Mouse (Mus musculus) brain, embryonic 18.5 days (tissue): ENCODE results near the gene Gm5426.
A peak's percentile ranks its signal among the peaks of the same experiment; 100 is the strongest.
"Not testable (repeated sequence)": the region's sequence is repeated elsewhere in the genome, so short reads cannot be mapped to it uniquely, and the experiment has no call there.

Experiments
- DNase-seq: peaks from one replicate; pipeline ENCODE4 v3.0.0-alpha.2; 2012; ENCODE audit warnings: low read depth, low spot score

Gene Gm5426

DNA sequence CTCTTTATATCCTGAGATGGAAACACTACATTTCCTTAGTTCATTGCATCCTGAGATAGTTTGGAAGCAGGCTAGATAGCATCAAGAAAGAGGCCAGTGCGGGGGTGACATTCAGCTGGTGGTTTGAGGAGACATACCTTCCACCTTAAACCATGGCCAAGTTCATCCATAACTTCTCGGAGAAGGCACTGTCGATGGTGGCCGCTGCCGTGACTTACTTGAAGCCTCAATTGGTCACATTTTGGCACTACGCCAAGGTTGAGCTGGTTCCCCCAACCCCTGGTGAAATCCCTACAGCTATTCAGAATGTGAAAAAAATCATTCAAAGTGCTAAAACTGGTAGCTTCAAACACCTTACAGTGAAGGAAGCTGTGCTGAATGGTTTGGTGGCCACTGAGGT lies at the start of gene Gm5426:
Gene Gm5426 (plus strand): TSS at position 153 of the 400 bp plus-strand sequence.
- not testable (repeated sequence) for DNase-seq

- DNase-seq, result no peak
Observed at GRCm38 (mm10) chr10:96089744-96090143, 46.7 kb upstream of the Gm5426 start.

DNA sequence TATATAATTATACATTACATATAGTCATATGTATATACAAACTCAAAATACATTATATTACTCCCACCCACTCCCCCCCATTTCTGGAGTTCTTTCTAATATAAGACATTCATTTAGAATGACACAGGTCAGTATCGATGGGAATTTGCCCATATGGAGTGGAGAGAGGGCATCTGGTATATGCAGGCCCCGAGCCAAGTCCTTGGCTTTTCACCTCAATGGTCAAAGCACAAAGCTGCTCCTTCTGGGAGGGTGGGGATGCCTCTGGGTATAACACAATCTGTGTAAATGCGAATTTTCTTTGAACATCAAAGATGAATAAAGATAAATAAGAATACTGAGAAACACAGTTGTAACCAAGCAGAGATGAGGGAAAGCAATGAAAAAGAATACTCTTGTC lies 46.0 kb upstream of the Gm5426 start:
- no peak for DNase-seq

GRCm38 (mm10) chr10:96093890-96094531 lies 42.4 kb upstream of the Gm5426 start:
- DNase-seq, result no peak

DNA sequence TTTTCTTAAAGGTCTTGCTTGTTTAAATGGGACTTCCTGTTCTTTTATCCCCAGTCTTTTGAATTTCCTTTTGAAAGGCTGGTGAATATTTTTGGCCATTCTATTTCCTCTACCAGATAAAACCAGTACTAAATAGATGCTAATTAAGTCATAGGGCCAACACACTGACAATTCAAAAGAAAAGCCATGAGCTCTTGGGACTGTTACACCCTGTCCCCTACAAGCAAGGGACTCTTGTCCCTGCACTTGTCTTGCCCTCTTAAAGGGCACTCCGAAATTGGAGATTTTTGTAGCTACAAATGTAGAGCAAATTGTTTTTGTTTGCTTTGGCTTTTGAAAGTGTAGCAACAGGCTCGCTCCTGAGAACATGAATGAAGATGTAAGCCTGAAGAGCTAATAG lies 41.8 kb upstream of the Gm5426 start:
- no peak for DNase-seq

GRCm38 (mm10) chr10:96096730-96097129 lies 39.7 kb upstream of the Gm5426 start:
- DNase-seq, result no peak

DNA sequence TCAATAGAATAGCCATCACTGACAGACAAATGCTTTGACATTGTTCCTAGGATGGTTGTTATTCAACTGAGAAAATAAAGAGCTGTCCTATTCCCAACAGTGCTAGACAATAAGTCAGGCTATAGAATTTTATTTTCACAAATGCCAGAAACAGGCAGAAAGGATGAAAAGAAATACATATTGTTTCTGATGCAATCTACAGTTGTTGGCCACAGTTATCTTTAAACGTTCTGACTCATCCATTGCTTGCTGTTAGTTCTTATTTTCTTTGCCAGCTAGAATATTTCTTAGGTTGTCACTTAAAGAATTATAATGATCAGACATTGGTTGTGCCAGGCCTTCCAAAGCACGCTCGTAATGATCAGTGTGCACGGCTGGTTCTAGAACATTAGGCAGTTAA lies 35.4 kb upstream of the Gm5426 start:
- no peak for DNase-seq

DNA sequence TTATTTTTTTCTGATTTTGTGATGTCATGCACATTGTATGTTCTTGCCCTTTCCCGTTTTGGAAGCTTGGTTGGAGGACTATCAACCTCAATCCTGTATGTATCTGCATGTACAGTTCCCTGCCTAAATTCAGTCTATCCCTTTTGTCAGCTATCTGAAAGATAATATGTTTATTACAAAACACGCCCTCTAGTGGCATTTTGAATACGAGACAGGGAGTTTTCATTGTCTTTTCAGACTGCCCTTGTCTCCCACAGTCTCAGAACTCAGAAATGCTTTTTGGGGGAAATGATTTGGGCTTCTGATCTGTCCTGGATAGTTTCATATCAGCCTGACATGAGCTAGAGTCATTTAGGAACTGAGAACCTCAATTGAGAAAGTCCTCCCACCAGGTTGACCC lies 32.2 kb upstream of the Gm5426 start:
- DNase-seq, result no peak

DNA sequence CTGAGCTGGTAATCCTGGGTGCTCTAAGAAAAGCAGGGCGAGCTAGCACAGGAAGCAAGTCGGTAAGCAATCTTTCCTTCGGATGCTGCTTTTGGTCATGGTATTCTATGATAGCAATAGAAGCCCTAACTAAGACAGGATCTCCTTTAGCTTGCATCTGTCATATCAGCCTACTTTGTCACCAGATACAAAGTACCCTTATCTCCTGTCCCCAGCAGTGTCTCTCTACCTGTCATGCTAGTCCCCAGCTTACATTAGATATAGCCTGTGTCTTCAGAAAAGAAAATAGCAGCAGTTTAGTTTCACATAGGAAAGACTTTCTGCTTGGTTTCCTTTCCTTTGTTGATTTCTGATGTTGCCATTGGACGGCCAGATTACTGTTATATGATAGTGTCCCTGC lies 31.8 kb upstream of the Gm5426 start:
- DNase-seq, result no peak

GRCm38 (mm10) chr10:96105124-96105523 lies 31.3 kb upstream of the Gm5426 start:
- no peak for DNase-seq

GRCm38 (mm10) chr10:96106972-96107720 lies 29.3 kb upstream of the Gm5426 start:
- DNase-seq, result no peak

GRCm38 (mm10) chr10:96107825-96108224 lies 28.6 kb upstream of the Gm5426 start:
- no peak for DNase-seq

DNA sequence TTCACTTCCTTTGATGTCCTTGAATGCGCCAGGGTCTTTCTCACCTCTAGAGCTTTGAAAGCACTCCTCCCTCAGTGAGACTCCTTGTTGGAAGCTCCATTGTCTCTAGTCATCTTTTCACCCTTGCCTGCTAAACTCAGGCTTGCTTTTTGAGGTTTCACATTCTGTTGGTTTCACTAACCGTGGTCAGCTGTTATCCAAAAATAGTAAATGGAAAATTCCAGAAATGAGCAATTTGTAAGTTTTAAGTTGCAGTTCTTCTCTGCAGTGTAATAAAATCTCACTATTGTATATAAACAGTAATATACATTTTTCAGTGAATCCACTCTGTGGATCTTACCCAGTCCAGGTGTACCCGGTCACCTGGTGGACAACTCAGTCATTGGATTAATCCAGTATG lies 21.1 kb upstream of the Gm5426 start:
- no peak for DNase-seq

DNA sequence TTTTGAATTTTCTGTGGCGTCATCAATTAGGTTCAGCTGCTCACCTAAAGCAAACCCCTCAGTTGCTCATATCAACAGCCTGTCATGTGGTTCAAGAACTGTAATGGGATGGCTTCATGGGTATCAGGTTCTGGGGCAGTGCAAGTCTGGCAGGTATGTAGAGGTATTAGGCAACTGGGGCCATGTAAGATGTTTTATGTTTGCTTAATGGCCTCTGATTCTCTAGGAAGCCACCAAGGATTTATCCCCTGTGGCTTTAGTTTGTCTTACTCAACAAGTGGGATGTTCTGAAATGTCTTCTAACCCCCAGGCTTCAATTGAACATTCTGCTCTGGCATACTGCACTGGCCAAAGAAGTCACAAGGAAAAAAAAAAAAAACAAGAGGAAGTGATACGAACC lies 15.6 kb upstream of the Gm5426 start:
- no peak for DNase-seq

DNA sequence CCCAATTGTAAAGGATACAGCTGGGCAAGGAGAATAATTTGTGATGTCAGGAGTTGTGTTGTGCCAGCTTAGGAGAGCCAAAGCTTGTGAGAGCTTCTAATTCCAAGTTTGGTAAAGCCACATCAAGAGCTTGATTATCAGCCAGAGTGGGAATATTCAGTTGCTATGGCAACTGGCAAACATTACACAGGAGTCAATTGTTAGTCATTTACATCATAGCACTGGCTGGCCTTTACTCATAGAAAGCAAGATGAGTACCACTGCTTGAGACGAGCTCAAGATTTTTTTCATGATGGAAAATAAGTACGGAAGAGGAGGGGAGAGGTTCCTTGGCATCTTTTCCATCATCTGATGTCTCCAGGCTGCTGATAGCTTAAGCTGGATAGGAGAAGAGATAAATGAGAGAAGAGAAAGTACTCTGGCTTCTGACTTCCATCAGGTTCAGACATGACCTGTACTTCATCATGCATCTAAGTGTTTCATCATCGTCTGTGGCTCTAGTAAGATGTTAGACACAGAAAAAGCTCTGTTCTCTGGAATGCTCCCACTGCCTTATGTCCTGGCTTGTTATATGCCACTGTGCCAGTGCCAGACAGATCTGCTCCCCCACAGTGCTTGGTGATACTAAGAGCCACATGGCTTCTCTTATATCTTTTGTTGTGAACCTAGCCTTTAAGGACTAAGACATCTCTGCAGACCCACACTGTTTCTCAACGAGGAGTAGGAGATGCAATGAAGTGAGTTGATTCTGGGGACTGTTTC lies 15.0 kb upstream of the Gm5426 start:
- DNase-seq, result peak; percentile 14

- no peak for DNase-seq
Observed at GRCm38 (mm10) chr10:96123885-96124284, 12.5 kb upstream of the Gm5426 start.

GRCm38 (mm10) chr10:96124290-96124689 lies 12.1 kb upstream of the Gm5426 start:
- no peak for DNase-seq

DNA sequence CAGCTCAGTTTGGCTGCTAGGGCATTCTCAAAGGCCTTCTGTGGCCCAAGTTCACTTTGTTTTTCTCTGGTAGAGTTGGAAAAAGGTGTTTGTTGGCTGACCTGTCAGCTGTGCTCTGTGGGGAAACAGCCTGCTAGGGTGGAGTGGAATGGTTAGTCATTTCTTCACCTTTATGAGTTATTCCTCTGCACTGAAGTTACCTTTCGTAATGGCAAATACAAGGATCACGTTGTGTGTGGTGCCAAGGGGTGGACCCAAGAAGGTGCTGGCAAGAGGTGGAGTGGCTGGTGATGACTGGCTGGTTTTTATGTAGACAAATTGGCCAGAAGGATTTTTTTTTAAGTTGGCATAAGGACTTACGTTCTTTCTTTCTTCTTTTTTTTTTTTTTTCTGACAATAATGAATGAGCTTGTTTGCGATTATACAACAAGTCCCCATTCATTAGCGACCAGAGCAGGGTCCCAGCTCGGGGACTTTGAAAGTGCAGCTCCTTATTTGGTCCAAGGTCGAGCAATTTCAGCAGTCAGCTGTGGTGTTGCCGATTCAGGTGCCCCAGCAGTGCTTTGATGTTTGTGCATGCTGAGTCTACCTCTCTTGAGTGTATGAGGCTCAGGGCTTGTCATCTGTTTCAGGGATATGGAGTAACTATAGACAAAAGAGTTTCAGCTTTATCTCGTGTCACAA lies 10.5 kb upstream of the Gm5426 start:
- no peak for DNase-seq

DNA sequence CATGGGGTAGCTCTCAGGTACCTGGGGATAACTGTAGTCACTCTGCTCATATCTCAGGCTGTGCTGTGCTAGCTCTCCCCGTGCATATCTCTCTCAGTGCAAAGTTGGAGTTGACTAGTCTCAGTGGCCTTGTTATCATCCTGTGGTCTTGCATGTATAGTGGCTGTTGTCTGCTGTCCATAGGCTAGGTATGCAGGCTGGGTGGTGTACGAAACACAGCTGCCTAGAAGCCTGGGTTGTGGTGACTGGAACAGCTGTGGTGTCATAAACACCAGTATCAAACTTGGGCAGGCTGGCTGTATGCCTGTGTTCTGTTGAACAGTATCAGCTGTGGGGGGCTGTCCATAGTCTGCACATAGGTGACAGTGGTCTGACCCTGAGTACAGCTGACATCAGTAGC lies 7.2 kb upstream of the Gm5426 start:
- no peak for DNase-seq

- DNase-seq, result no peak
Observed at GRCm38 (mm10) chr10:96130406-96130805, 6.0 kb upstream of the Gm5426 start.

DNA sequence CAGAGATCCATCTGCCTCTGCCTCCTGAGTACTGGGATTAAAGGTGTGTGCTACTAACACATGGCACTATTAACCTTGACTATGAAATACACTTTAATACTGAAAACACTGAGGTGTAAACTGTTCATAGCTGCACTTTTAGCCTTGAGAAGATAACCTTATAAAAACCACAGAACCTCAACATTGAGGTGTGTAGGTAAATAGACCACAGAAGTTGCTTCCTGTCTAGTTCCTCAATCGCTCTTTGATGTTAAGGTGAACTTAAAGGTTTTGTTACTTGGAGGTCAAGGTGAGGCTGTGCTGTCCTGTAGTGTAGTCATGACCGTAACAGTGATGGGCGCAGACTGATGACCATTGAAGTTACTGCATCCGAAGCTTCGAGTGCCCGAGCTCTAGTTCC lies 5.3 kb upstream of the Gm5426 start:
- no peak for DNase-seq

- peak; percentile 64 for DNase-seq
Observed at GRCm38 (mm10) chr10:96132161-96132560, 4.2 kb upstream of the Gm5426 start.
